Mouse (Mus musculus) E14TG2a.4 (cell line): ENCODE data around the gene Rexo1.

Experiments used
- CTCF ChIP-seq: conservative IDR thresholded peaks from 2 replicates; pipeline ENCODE4 v1.5.1; 2014; ENCODE audit warnings: low read length
- POU5F1 ChIP-seq: IDR thresholded peaks from 2 replicates; pipeline ENCODE4 v1.6.1; 2014; ENCODE audit warnings: low read length, borderline replicate concordance

DNA sequence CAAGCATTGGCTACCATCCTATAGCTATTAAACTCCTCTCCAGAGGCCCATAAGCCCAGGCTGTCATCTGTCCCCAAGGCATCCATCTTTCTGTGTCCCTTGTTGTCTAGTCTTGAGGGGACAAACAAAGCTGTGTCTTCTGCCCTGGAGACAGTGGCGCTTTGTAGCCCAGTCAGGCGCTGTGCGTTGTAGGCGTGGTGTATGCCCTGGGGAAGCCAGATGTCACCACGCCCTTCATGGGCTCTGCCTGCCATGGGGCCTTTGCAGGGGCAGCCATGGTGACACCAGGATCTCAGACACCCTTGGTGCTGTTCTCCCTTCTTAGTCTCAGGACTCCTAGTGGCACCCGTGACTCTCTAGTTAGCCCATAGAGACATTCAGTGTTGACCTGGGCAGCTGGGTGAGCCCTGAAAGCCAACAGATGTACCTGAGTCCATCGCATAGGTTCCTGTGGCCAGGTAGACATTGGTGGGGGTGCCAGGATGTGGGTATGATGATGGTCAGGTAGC lies 42.7 kb upstream of the Rexo1 start:
- no peak for TF ChIP-seq CTCF
- no peak for TF ChIP-seq POU5F1
